Mouse (Mus musculus) liver, embryonic 13.5 days (tissue): ENCODE measurements around the gene Rpl14. TPM values are rescaled to one million over a fixed set of nuclear protein-coding genes. Genes with fewer than 3 reads are reported as not detected.
"Not testable (repeated sequence)": the region's sequence is repeated elsewhere in the genome, so short reads cannot be mapped to it uniquely, and the experiment has no call there.

Experiments used
- ATAC-seq: fragments of 200-750 bp; cut with Nextera tagmentation; 2 replicates; pipeline ENCODE4 v1.8.0; 2017; ENCODE audit warnings: low read depth, mild to moderate bottlenecking, moderate number of reproducible peaks, moderate library complexity
- DNase-seq: peaks from one replicate; pipeline ENCODE4 v3.0.0; 2022
- H3K27ac ChIP-seq: fragments of 300-500 bp; sonication (generic); 2 replicates; pipeline ENCODE4 v1.5.1; 2015; ENCODE audit warnings: moderate library complexity, mild to moderate bottlenecking, inconsistent platforms
- H3K27me3 ChIP-seq: fragments of 300-500 bp; sonication (generic); 2 replicates; pipeline ENCODE4 v1.6.1; 2015; ENCODE audit warnings: mild to moderate bottlenecking, inconsistent platforms
- H3K36me3 ChIP-seq: fragments of 300-500 bp; sonication (generic); 2 replicates; pipeline ENCODE4 v1.6.1; 2015; ENCODE audit warnings: mild to moderate bottlenecking, inconsistent platforms
- H3K4me1 ChIP-seq: fragments of 300-500 bp; sonication (generic); replicated peaks from 2 replicates; pipeline ENCODE4 v1.6.1; 2015; ENCODE audit warnings: inconsistent platforms
- H3K4me2 ChIP-seq: fragments of 300-500 bp; sonication (generic); 2 replicates; pipeline ENCODE4 v1.6.1; 2015; ENCODE audit warnings: inconsistent platforms, mild to moderate bottlenecking, moderate library complexity
- H3K4me3 ChIP-seq: fragments of 300-500 bp; sonication (generic); replicated peaks from 2 replicates; pipeline ENCODE4 v1.5.1; 2015; ENCODE audit warnings: mild to moderate bottlenecking, inconsistent platforms
- H3K9ac ChIP-seq: fragments of 300-500 bp; sonication (generic); 2 replicates; pipeline ENCODE4 v1.6.1; 2015; ENCODE audit warnings: mild to moderate bottlenecking, inconsistent platforms
- H3K9me3 ChIP-seq: fragments of 300-500 bp; sonication (generic); replicated peaks from 2 replicates; pipeline ENCODE4 v1.6.1; 2016; ENCODE audit warnings: inconsistent platforms
- WGBS: fragments of 180-500 bp; shearing (Covaris S2); methylation state at CpG from one replicate; pipeline ENCODE4 v1.1.7; 2015; ENCODE audit not compliant: insufficient replicate concordance; 5-methylcytosine and 5-hydroxymethylcytosine counted together
- polyA plus RNA-seq: library from polyadenylated mRNA; unstranded; fragments of >200 nt; fragmentation: Nextera tagmentation; extraction: Ambion mirVana; gene quantifications from 2 replicates; pipeline ENCODE4 v1.2.1, GENCODE M21; 2015

Gene Rpl14
- 604 and 678 TPM in 2 replicates for polyA plus RNA-seq

- DNase-seq (peak; percentile 98), ATAC-seq (peak; percentile 91)
- peaks cover 42% of the 10 kb centered on the region for H3K36me3 ChIP-seq
- H3K4me2 ChIP-seq = peak within 1 kb of the TSS; percentile 88
- H3K9me3 ChIP-seq = 0 out of 2 replicates have a peak, but pooled peaks cover 2% of the 10 kb centered on the region
- H3K27ac ChIP-seq = peak within 1 kb of the TSS; percentile 87
- H3K4me3 ChIP-seq = peak within 1 kb of the TSS; percentile 86
- peaks cover 82% of the 10 kb centered on the region for H3K4me1 ChIP-seq
- no peaks in the 10 kb centered on the region for H3K27me3 ChIP-seq
- H3K9ac ChIP-seq = peak within 1 kb of the TSS; percentile 90
- 4% methylated on average over 40 of the region's 43 CpGs for WGBS
Measured at GRCm38 (mm10) chr9:120570741-120571592, at the start of gene Rpl14. Gene Rpl14, plus strand, starts transcription at chr9:120571444.

GRCm38 (mm10) chr9:120527270-120527669 lies 44.0 kb upstream of the Rpl14 start:
- H3K4me3 ChIP-seq = no peak overlapping the region
- no peak overlapping the region for H3K27ac ChIP-seq
- no peaks in the 10 kb centered on the region for H3K4me1 ChIP-seq
- H3K27me3 ChIP-seq = no peaks in the 10 kb centered on the region
- DNase-seq (no peak), ATAC-seq (no peak)
- H3K9me3 ChIP-seq = no peaks in the 10 kb centered on the region
- H3K9ac ChIP-seq = no peak overlapping the region
- WGBS = 52% methylated on average over 4 of the region's 4 CpGs
- no peak overlapping the region for H3K4me2 ChIP-seq
- H3K36me3 ChIP-seq = no peaks in the 10 kb centered on the region

- no peaks in the 10 kb centered on the region for H3K4me1 ChIP-seq
- H3K4me3 ChIP-seq = no peak overlapping the region
- WGBS = 64% methylated on average over 8 of the region's 8 CpGs
- no peak overlapping the region for H3K9ac ChIP-seq
- H3K36me3 ChIP-seq = no peaks in the 10 kb centered on the region
- no peak overlapping the region for H3K4me2 ChIP-seq
- no peak for DNase-seq
- no peaks in the 10 kb centered on the region for H3K27me3 ChIP-seq
- no peak overlapping the region for H3K27ac ChIP-seq
- no peaks in the 10 kb centered on the region for H3K9me3 ChIP-seq
- ATAC-seq = no peak
Measured at GRCm38 (mm10) chr9:120527919-120528318, 43.3 kb upstream of the Rpl14 start.

DNA sequence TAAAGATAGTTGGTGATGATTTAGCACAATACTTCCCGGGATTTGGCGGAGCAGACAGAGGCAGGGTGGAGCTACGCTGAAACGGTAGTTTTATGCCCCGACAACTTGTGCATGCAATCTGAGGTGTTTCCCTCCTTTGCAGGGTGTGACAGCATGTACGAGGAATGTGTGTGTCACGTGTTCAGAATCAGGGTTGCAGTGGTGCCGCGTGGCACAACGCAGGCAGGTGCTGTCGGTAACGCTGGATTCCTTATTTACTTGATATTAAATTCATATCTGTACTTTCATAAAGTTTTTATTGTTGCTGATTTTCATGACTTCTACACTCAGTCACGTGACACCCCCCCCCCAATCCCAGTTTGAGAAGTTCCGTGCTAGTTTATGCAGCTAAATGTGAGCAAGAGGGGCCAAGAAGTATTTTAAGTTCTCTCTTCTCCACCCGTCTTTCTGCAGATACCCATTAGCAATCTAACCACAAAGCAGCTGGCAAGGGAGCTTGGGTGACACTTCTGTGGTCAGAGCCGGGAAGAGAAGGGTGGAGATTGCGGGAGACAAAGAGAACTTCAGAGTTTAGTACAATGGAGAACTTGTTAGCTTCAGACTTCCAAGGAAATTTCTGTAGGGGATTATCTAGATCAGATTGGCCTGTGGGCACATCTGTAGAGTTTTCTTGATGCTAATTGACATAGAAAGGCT lies 42.3 kb upstream of the Rpl14 start:
- ATAC-seq = no peak
- no peak overlapping the region for H3K9ac ChIP-seq
- H3K4me2 ChIP-seq = no peak overlapping the region
- H3K9me3 ChIP-seq = no peaks in the 10 kb centered on the region
- no peak overlapping the region for H3K27ac ChIP-seq
- H3K4me3 ChIP-seq = no peak overlapping the region
- DNase-seq = no peak
- 58% methylated on average over 17 of the region's 17 CpGs for WGBS
- no peaks in the 10 kb centered on the region for H3K27me3 ChIP-seq
- no peaks in the 10 kb centered on the region for H3K36me3 ChIP-seq
- no peaks in the 10 kb centered on the region for H3K4me1 ChIP-seq

DNA sequence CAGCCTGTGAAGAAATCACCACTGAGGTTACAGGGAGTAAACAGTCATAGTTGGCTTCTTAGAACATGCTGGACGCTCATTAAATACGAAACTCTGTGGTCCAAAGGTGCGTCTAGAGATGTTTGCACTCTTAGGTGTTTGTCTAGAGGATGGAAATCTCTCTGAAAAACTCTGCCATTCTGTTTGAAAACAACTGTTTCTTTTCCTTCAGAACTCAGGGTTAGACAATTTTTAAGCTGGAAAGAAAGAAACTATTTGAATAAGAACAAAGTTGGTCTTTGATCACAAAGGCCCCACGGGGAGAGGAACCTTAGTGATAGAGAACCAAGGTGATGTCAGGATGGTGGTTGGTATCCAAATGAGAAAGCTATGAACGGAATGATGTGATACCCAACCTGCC lies 40.8 kb upstream of the Rpl14 start:
- WGBS = 71% methylated on average over 5 of the region's 5 CpGs
- Histone ChIP-seq H3K9ac (no peak overlapping the region), H3K4me1 (no peaks in the 10 kb centered on the region), H3K4me2 (no peak overlapping the region), H3K27me3 (no peaks in the 10 kb centered on the region), H3K9me3 (no peaks in the 10 kb centered on the region), H3K36me3 (no peaks in the 10 kb centered on the region), H3K4me3 (no peak overlapping the region), H3K27ac (no peak overlapping the region)
- DNase-seq (no peak), ATAC-seq (no peak)

DNA sequence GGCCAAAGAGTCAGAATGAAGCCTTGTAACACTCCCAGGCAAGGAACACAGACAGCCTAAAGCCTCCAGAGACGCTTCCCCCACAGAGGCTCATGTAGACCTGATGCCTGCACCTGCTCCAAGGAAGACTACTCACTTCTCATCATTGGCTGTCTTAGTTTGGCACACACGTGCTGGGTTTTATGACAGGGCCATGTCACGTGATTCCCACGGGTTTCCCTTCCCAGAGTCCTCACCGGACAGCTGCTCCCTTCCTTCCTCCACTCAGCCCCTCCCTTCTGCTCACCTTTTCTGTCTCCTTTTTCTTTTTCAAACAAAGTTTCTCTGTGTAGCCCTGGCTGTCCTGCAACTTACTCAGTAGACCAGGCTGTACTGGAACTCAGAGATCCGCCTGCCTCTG lies 39.2 kb upstream of the Rpl14 start:
- H3K27ac ChIP-seq = no peak overlapping the region
- no peaks in the 10 kb centered on the region for H3K9me3 ChIP-seq
- ATAC-seq = no peak
- DNase-seq = no peak
- H3K4me3 ChIP-seq = no peak overlapping the region
- WGBS = 66% methylated on average over 6 of the region's 6 CpGs
- H3K4me2 ChIP-seq = no peak overlapping the region
- H3K9ac ChIP-seq = no peak overlapping the region
- no peaks in the 10 kb centered on the region for H3K4me1 ChIP-seq
- no peaks in the 10 kb centered on the region for H3K36me3 ChIP-seq
- H3K27me3 ChIP-seq = peaks cover 4% of the 10 kb centered on the region; the same call in 1 of the 2 replicates

- no peaks in the 10 kb centered on the region for H3K36me3 ChIP-seq
- no peaks in the 10 kb centered on the region for H3K4me1 ChIP-seq
- peaks cover 4% of the 10 kb centered on the region for H3K27me3 ChIP-seq
- DNase-seq = no peak
- H3K9ac ChIP-seq = no peak overlapping the region
- 68% methylated on average over 6 of the region's 6 CpGs for WGBS
- H3K9me3 ChIP-seq = no peaks in the 10 kb centered on the region
- no peak overlapping the region for H3K4me3 ChIP-seq
- H3K4me2 ChIP-seq = no peak overlapping the region
- peak; percentile 47; the same call in 1 of the 2 replicates for ATAC-seq
- no peak overlapping the region for H3K27ac ChIP-seq
Measured at GRCm38 (mm10) chr9:120532691-120533090, 38.6 kb upstream of the Rpl14 start.

- not testable (repeated sequence) for H3K36me3 ChIP-seq, H3K9me3 ChIP-seq, H3K4me2 ChIP-seq, H3K27ac ChIP-seq, H3K4me3 ChIP-seq, H3K4me1 ChIP-seq, H3K9ac ChIP-seq, DNase-seq, H3K27me3 ChIP-seq, ATAC-seq
- WGBS = 79% methylated on average over 8 of the region's 8 CpGs
Measured at GRCm38 (mm10) chr9:120533446-120533950, 37.7 kb upstream of the Rpl14 start.

GRCm38 (mm10) chr9:120539662-120540251 lies 31.5 kb upstream of the Rpl14 start, which contains the start of gene Entpd3:
Gene Entpd3, plus strand, starts transcription at chr9:120539818.
- H3K4me1 ChIP-seq = peaks cover 7% of the 10 kb centered on the region
- H3K4me3 ChIP-seq = peak within 1 kb of the TSS; percentile 46
- 0 out of 2 replicates have a peak within 1 kb of the TSS, but pooled peaks have one; percentile 6 for H3K9ac ChIP-seq
- H3K27me3 ChIP-seq = peaks cover 48% of the 10 kb centered on the region
- no peak for DNase-seq
- H3K4me2 ChIP-seq = peak within 1 kb of the TSS; percentile 64
- H3K36me3 ChIP-seq = no peaks in the 10 kb centered on the region
- H3K9me3 ChIP-seq = no peaks in the 10 kb centered on the region
- WGBS = 2% methylated on average over 31 of the region's 31 CpGs
- ATAC-seq = peak; percentile 41; the same call in 1 of the 2 replicates
- H3K27ac ChIP-seq = no peak within 1 kb of the TSS

- no peak overlapping the region for H3K27ac ChIP-seq
- no peak overlapping the region for H3K9ac ChIP-seq
- H3K27me3 ChIP-seq = peaks cover 47% of the 10 kb centered on the region
- ATAC-seq = no peak
- no peaks in the 10 kb centered on the region for H3K36me3 ChIP-seq
- no peak for DNase-seq
- H3K4me3 ChIP-seq = no peak overlapping the region
- peaks cover 7% of the 10 kb centered on the region for H3K4me1 ChIP-seq
- H3K4me2 ChIP-seq = no peak overlapping the region
- no peaks in the 10 kb centered on the region for H3K9me3 ChIP-seq
- 21% methylated on average over 2 of the region's 2 CpGs for WGBS
Measured at GRCm38 (mm10) chr9:120541411-120541810, 29.8 kb upstream of the Rpl14 start.

DNA sequence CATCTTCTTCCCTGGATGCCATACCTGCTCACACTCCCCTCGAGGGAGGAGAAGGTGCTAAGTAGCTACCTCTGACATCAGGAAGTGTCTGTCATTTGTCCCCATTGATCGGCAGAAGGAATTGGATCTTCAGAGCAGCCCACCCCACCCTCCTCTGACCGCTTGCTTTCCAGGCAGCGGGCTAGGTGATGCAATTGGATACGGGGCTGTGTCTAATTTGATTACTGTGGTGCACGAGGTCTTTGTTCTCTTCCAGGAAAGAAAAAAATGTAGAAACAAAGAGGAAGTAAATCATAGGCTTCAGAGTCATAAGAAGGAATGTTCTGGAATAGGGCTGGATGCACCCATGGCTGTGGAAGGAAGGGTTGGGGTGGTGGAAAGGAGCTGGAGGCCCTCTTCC lies 29.0 kb upstream of the Rpl14 start:
- H3K4me2 ChIP-seq = no peak overlapping the region
- no peak for ATAC-seq
- peaks cover 44% of the 10 kb centered on the region for H3K27me3 ChIP-seq
- no peak for DNase-seq
- H3K9me3 ChIP-seq = no peaks in the 10 kb centered on the region
- H3K4me3 ChIP-seq = no peak overlapping the region
- no peaks in the 10 kb centered on the region for H3K36me3 ChIP-seq
- WGBS = 21% methylated on average over 6 of the region's 6 CpGs
- no peak overlapping the region for H3K9ac ChIP-seq
- H3K4me1 ChIP-seq = peaks cover 13% of the 10 kb centered on the region
- H3K27ac ChIP-seq = no peak overlapping the region
